Mouse (Mus musculus): ENCODE data around the gene Myl12a. TPM values are rescaled to one million over a fixed set of nuclear protein-coding genes. Genes with fewer than 3 reads are reported as not detected.

The Myl12a gene
- polyA plus RNA-seq (2017; shearing (Covaris generic)), result 100 to 1,000 TPM; 601 to 659 TPM

- no peak for ATAC-seq
Measured at GRCm38 (mm10) chr17:71002744-71003094, at the start of gene Myl12a. TSS of gene Myl12a (minus strand) at chr17:71002878.

- ATAC-seq, result no peak
Measured at GRCm38 (mm10) chr17:71049292-71049691, 46.6 kb upstream of the Myl12a start.

GRCm38 (mm10) chr17:71046856-71047255 lies 44.2 kb upstream of the Myl12a start:
- no peak for ATAC-seq

GRCm38 (mm10) chr17:71045591-71045990 lies 42.9 kb upstream of the Myl12a start:
- no peak for ATAC-seq

GRCm38 (mm10) chr17:71042645-71043044 lies 40.0 kb upstream of the Myl12a start:
- no peak for ATAC-seq

GRCm38 (mm10) chr17:71040582-71040880 lies 37.9 kb upstream of the Myl12a start:
- no peak for ATAC-seq

GRCm38 (mm10) chr17:71039851-71040581 lies 37.3 kb upstream of the Myl12a start:
- ATAC-seq, result no peak

- no peak for ATAC-seq
Measured at GRCm38 (mm10) chr17:71038812-71039211, 36.1 kb upstream of the Myl12a start.

GRCm38 (mm10) chr17:71037188-71037587 lies 34.5 kb upstream of the Myl12a start:
- ATAC-seq, result no peak

GRCm38 (mm10) chr17:71034472-71034871 lies 31.8 kb upstream of the Myl12a start:
- no peak for ATAC-seq

GRCm38 (mm10) chr17:71032719-71033118 lies 30.0 kb upstream of the Myl12a start:
- no peak for ATAC-seq

GRCm38 (mm10) chr17:71027186-71027585 lies 24.5 kb upstream of the Myl12a start:
- no peak for ATAC-seq

- no peak for ATAC-seq
Measured at GRCm38 (mm10) chr17:71025922-71026321, 23.2 kb upstream of the Myl12a start.

- ATAC-seq, result no peak
Measured at GRCm38 (mm10) chr17:71024071-71024470, 21.4 kb upstream of the Myl12a start.

- ATAC-seq, result no peak
Measured at GRCm38 (mm10) chr17:71022841-71023240, 20.2 kb upstream of the Myl12a start.

- ATAC-seq, result no peak
Measured at GRCm38 (mm10) chr17:71019860-71020259, 17.2 kb upstream of the Myl12a start.

- ATAC-seq, result no peak
Measured at GRCm38 (mm10) chr17:71019309-71019655, 16.6 kb upstream of the Myl12a start.

GRCm38 (mm10) chr17:71018616-71019308 lies 16.1 kb upstream of the Myl12a start:
- ATAC-seq, result no peak

- ATAC-seq, result no peak
Measured at GRCm38 (mm10) chr17:71018151-71018550, 15.5 kb upstream of the Myl12a start.

- no peak for ATAC-seq
Measured at GRCm38 (mm10) chr17:71017457-71017998, 14.8 kb upstream of the Myl12a start.

- no peak for ATAC-seq
Measured at GRCm38 (mm10) chr17:71014911-71015310, 12.2 kb upstream of the Myl12a start.

- ATAC-seq, result no peak
Measured at GRCm38 (mm10) chr17:71013105-71013504, 10.4 kb upstream of the Myl12a start.

- ATAC-seq, result no peak
Measured at GRCm38 (mm10) chr17:71011931-71012662, 9.4 kb upstream of the Myl12a start.
